Mouse (Mus musculus) embryonic fibroblast, embryonic 13.5 days (primary cell): ENCODE data around the gene Prss43. TPM values are rescaled to one million over a fixed set of nuclear protein-coding genes. Genes with fewer than 3 reads are reported as not detected.

Experiments
- H3K27ac ChIP-seq: 2 replicates; pipeline ENCODE4 v1.5.1; 2012; ENCODE audit warnings: low read length, control low read depth, inconsistent platforms; ENCODE audit not compliant: insufficient read depth
- H3K4me1 ChIP-seq: 2 replicates; pipeline ENCODE4 v1.6.1; 2011; ENCODE audit warnings: low read length; ENCODE audit not compliant: control insufficient read depth, insufficient read depth
- H3K4me3 ChIP-seq: 2 replicates; pipeline ENCODE4 v1.5.1; 2011; ENCODE audit warnings: mild to moderate bottlenecking, control low read depth, low read length; ENCODE audit not compliant: insufficient read depth
- CTCF ChIP-seq: IDR thresholded peaks from 2 replicates; pipeline ENCODE4 v1.5.1; 2011; ENCODE audit warnings: mild to moderate bottlenecking, control low read depth, low read length, moderate library complexity, borderline replicate concordance; ENCODE audit not compliant: insufficient read depth
- POLR2A ChIP-seq: IDR thresholded peaks from 2 replicates; pipeline ENCODE4 v1.6.1; 2011; ENCODE audit warnings: low read depth, mild to moderate bottlenecking, control low read depth, low read length, moderate library complexity
- polyA plus RNA-seq: library from polyadenylated mRNA; stranded (reverse); fragments of >200 nt; gene quantifications from 2 replicates; pipeline ENCODE4 v1.2.4, GENCODE M21; 2011; ENCODE audit warnings: low read depth; ENCODE audit not compliant: missing spikeins, insufficient read length

The Prss43 gene
- polyA plus RNA-seq, 1 experiment = not detected

GRCm38 (mm10) chr9:110858967-110859596, 32.6 kb downstream of the Prss43 start:
- no peak for TF ChIP-seq CTCF
- no peak for TF ChIP-seq POLR2A
- Histone ChIP-seq H3K4me3 (no peak overlapping the region), H3K4me1 (no peaks in the 10 kb centered on the region), H3K27ac (no peak overlapping the region)

- Histone ChIP-seq H3K4me1 (no peaks in the 10 kb centered on the region), H3K27ac (no peak overlapping the region), H3K4me3 (no peak overlapping the region)
- peak; percentile 23; the same call in 1 of the 2 replicates for TF ChIP-seq CTCF
- TF ChIP-seq POLR2A = no peak
Observed at GRCm38 (mm10) chr9:110871030-110871429, 44.5 kb downstream of the Prss43 start.

- no peak overlapping the region for H3K4me3 ChIP-seq
- H3K27ac ChIP-seq = no peak overlapping the region
- no peak for TF ChIP-seq POLR2A
- TF ChIP-seq CTCF = no peak
- peaks cover 5% of the 10 kb centered on the region; the same call in 1 of the 2 replicates for H3K4me1 ChIP-seq
Observed at GRCm38 (mm10) chr9:110873681-110874659, 47.5 kb downstream of the Prss43 start.

GRCm38 (mm10) chr9:110874660-110875191, 48.2 kb downstream of the Prss43 start:
- Histone ChIP-seq H3K4me3 (no peak overlapping the region), H3K27ac (no peak overlapping the region), H3K4me1 (peaks cover 5% of the 10 kb centered on the region; the same call in 1 of the 2 replicates)
- no peak for TF ChIP-seq CTCF
- TF ChIP-seq POLR2A = no peak

GRCm38 (mm10) chr9:110875288-110875695, 48.8 kb downstream of the Prss43 start:
- TF ChIP-seq CTCF (no peak), POLR2A (no peak)
- Histone ChIP-seq H3K27ac (no peak overlapping the region), H3K4me1 (peaks cover 5% of the 10 kb centered on the region; the same call in 1 of the 2 replicates), H3K4me3 (no peak overlapping the region)

- TF ChIP-seq POLR2A = no peak
- TF ChIP-seq CTCF = no peak
- Histone ChIP-seq H3K4me1 (peaks cover 12% of the 10 kb centered on the region; the same call in 1 of the 2 replicates), H3K4me3 (no peak overlapping the region), H3K27ac (no peak overlapping the region)
Observed at GRCm38 (mm10) chr9:110877353-110877752, 50.9 kb downstream of the Prss43 start.

GRCm38 (mm10) chr9:110877888-110878287, 51.4 kb downstream of the Prss43 start:
- Histone ChIP-seq H3K27ac (no peak overlapping the region), H3K4me1 (peaks cover 12% of the 10 kb centered on the region; the same call in 1 of the 2 replicates), H3K4me3 (no peak overlapping the region)
- TF ChIP-seq POLR2A (no peak), CTCF (no peak)

GRCm38 (mm10) chr9:110879191-110879920, 52.9 kb downstream of the Prss43 start, which contains the start of gene Als2cl:
Gene Als2cl, plus strand, starts transcription at chr9:110879870.
- no peak for TF ChIP-seq POLR2A
- TF ChIP-seq CTCF = no peak

More at GRCm38 (mm10) chr9:110879191-110879920, 52.9 kb downstream of the Prss43 start, which contains the start of gene Als2cl:
- Histone ChIP-seq H3K27ac (no peak within 1 kb of the TSS), H3K4me1 (peaks cover 12% of the 10 kb centered on the region; the same call in 1 of the 2 replicates), H3K4me3 (peak within 1 kb of the TSS; percentile 58)
